Mouse (Mus musculus) layer of hippocampus, adult 2 months (tissue): Measurements from ENCODE around the gene Apol7b. TPM values are rescaled to one million over a fixed set of nuclear protein-coding genes. Genes with fewer than 3 reads are reported as not detected.
A peak's percentile ranks its signal among the peaks of the same experiment; 100 is the strongest.
"Not testable (repeated sequence)": the region's sequence is repeated elsewhere in the genome, so short reads cannot be mapped to it uniquely, and the experiment has no call there.

Source experiments
- DNase-seq, 2 experiments: peaks; one replicate each; pipeline ENCODE4 v3.0.0; 2022; ENCODE audit warnings: low spot score in 2 of 2
- H3K27ac ChIP-seq: fragments of 200-600 bp; 2 replicates; pipeline ENCODE4 v1.8.1; 2022
- H3K4me3 ChIP-seq: fragments of 200-600 bp; 2 replicates; pipeline ENCODE4 v1.8.1; 2022; ENCODE audit warnings: mild to moderate bottlenecking
- CTCF ChIP-seq: fragments of 200-600 bp; conservative IDR thresholded peaks from 2 replicates; pipeline ENCODE4 v1.8.1; 2022; ENCODE audit warnings: antibody characterized with exemption, mild to moderate bottlenecking, moderate library complexity
- long read RNA-seq, 2 experiments: library from polyadenylated mRNA; stranded (forward); transcript quantifications; one replicate each; pipeline ENCODE4 v2.0.0; 2021; ENCODE audit warnings: borderline mapping rate in 2 of 2
- total RNA-seq, 2 experiments: library from RNA; stranded (reverse); gene quantifications; 2 replicates each; pipeline ENCODE4 v1.2.3; 2021

Apol7b gene
- total RNA-seq = not detected
- long read RNA-seq, experiment 1 = 0 reads
- long read RNA-seq, experiment 2 = 0 reads

GRCm38 (mm10) chr15:77447392-77447791 lies at the start of gene Apol7b:
Gene Apol7b, minus strand, starts transcription at chr15:77447492.
- not testable (repeated sequence) for H3K4me3 ChIP-seq, H3K27ac ChIP-seq, DNase-seq

GRCm38 (mm10) chr15:77494694-77495093 lies 47.4 kb upstream of the Apol7b start:
- not testable (repeated sequence) for H3K4me3 ChIP-seq, H3K27ac ChIP-seq, DNase-seq

GRCm38 (mm10) chr15:77493181-77493580 lies 45.9 kb upstream of the Apol7b start:
- not testable (repeated sequence) for DNase-seq, H3K4me3 ChIP-seq, H3K27ac ChIP-seq

GRCm38 (mm10) chr15:77482140-77482794 lies 35.0 kb upstream of the Apol7b start:
- H3K27ac ChIP-seq = no peak overlapping the region
- no peak overlapping the region for H3K4me3 ChIP-seq
- no peak for DNase-seq
- TF ChIP-seq CTCF = no peak

GRCm38 (mm10) chr15:77476693-77477092 lies 29.4 kb upstream of the Apol7b start, which contains the start of gene Apol10a:
Gene Apol10a, plus strand, starts transcription at chr15:77477047.
- not testable (repeated sequence) for H3K27ac ChIP-seq, DNase-seq, H3K4me3 ChIP-seq

GRCm38 (mm10) chr15:77474699-77475390 lies 27.6 kb upstream of the Apol7b start:
- DNase-seq, H3K27ac ChIP-seq, H3K4me3 ChIP-seq: not testable (repeated sequence)

GRCm38 (mm10) chr15:77449927-77450326 lies 2.6 kb upstream of the Apol7b start:
- DNase-seq, H3K27ac ChIP-seq, H3K4me3 ChIP-seq: not testable (repeated sequence)
- TF ChIP-seq CTCF = peak; percentile 48

GRCm38 (mm10) chr15:77445668-77446067 lies 1.6 kb downstream of the Apol7b start:
- H3K27ac ChIP-seq, DNase-seq, H3K4me3 ChIP-seq: not testable (repeated sequence)

GRCm38 (mm10) chr15:77444746-77445145 lies 2.5 kb downstream of the Apol7b start:
- not testable (repeated sequence) for H3K4me3 ChIP-seq, H3K27ac ChIP-seq
- peak; percentile 24 to 62 for DNase-seq

GRCm38 (mm10) chr15:77428690-77429448 lies 18.4 kb downstream of the Apol7b start:
- not testable (repeated sequence) for H3K4me3 ChIP-seq, DNase-seq, H3K27ac ChIP-seq

GRCm38 (mm10) chr15:77422925-77423324 lies 24.4 kb downstream of the Apol7b start:
- not testable (repeated sequence) for H3K4me3 ChIP-seq, H3K27ac ChIP-seq, DNase-seq

GRCm38 (mm10) chr15:77419657-77420056 lies 27.6 kb downstream of the Apol7b start:
- not testable (repeated sequence) for DNase-seq, H3K27ac ChIP-seq

GRCm38 (mm10) chr15:77416655-77417333 lies 30.5 kb downstream of the Apol7b start:
- not testable (repeated sequence) for DNase-seq, H3K4me3 ChIP-seq, H3K27ac ChIP-seq

More at GRCm38 (mm10) chr15:77419657-77420056, 27.6 kb downstream of the Apol7b start:
- not testable (repeated sequence) for H3K4me3 ChIP-seq

GRCm38 (mm10) chr15:77415653-77416052 lies 31.6 kb downstream of the Apol7b start:
- H3K27ac ChIP-seq, DNase-seq, H3K4me3 ChIP-seq: not testable (repeated sequence)
